Mouse (Mus musculus): ENCODE results near the gene Cadps2. TPM values are rescaled to one million over a fixed set of nuclear protein-coding genes. Genes with fewer than 3 reads are reported as not detected.

Cadps2 gene
- total and polyA plus RNA-seq, 3 experiments = not detected

DNA sequence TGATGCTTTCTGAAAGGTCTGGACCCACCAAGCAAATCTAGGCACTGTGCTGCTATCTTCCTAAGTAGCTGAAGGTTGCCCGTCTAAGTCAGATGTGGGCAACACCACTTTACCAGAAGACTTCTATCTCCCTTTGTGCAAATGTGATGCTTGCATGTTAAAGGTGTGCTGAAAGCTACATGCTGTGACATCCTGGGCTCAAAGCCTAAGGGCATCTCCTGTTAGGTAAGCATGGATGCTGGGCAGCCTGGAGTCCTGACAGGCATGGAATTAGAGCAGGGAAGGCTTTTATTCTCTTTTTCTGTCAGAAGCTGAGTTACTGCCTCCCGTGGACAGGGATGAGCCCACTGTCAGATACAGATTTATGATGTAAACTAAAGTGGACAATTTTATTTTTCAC, 348.8 kb downstream of the Cadps2 start:
- Histone ChIP-seq H3K4me3 (replicated peaks in 1 of 3; ENCODE audit: low read depth in 2 of 3, low read length in 2 of 3, poor library complexity in 1 of 3) (no peak overlapping the region), H3K79me2 (replicated peaks; ENCODE audit: control insufficient read depth, extremely low read depth, insufficient read depth, poor library complexity, severe bottlenecking) (no peaks in the 10 kb centered on the region), H3K9me3 (replicated peaks; ENCODE audit: low read length) (no peaks in the 10 kb centered on the region), H3K36me3 (replicated peaks in 1 of 2; ENCODE audit: control insufficient read depth in 1 of 2, insufficient read depth in 1 of 2, low read length in 1 of 2) (no peaks in the 10 kb centered on the region), H3K9ac (ENCODE audit: insufficient read depth, low read depth) (no peak overlapping the region), H3K27me3 (replicated peaks) (no peaks in the 10 kb centered on the region), H3K4me1 (ENCODE audit: control insufficient read depth in 1 of 2, insufficient read depth in 2 of 2) (no peaks in the 10 kb centered on the region), H3K4me2 (ENCODE audit: insufficient read depth, low read depth, poor library complexity, severe bottlenecking) (no peak overlapping the region), H3K27ac (ENCODE audit: insufficient read depth, low read depth) (no peak overlapping the region)
- dilution Hi-C loops (cut with MboI; ENCODE audit: extremely low pct_ligation_motif_present, extremely low pct_unique_long_range_greater_than_20kb, low sequenced_read_pairs) (no loop called here), in situ Hi-C loops (cut with MboI; ENCODE audit: low pct_ligation_motif_present, low pct_unique_long_range_greater_than_20kb, low sequenced_read_pairs) (no loop called here)
- no peak for DNase-seq (ENCODE audit: extremely low read depth)
- TF ChIP-seq CHD2 (IDR thresholded peaks at IDR 0.05; ENCODE audit: low read length) = no peak
- TF ChIP-seq EP300 (IDR thresholded peaks at IDR 0.05; ENCODE audit: low read length) = no peak
- TF ChIP-seq NRF1 (IDR thresholded peaks at IDR 0.05; ENCODE audit: low read depth, low read length) = no peak
- TF ChIP-seq MAX (IDR thresholded peaks at IDR 0.05; ENCODE audit: low read length) = no peak
- TF ChIP-seq MAZ (IDR thresholded peaks at IDR 0.05; ENCODE audit: low read depth, low read length) = no peak
- TF ChIP-seq E2F4 (IDR thresholded peaks at IDR 0.05; ENCODE audit: insufficient replicate concordance, low read depth, low read length) = no peak
- TF ChIP-seq ZNF384 (IDR thresholded peaks at IDR 0.05; ENCODE audit: low read depth, low read length) = no peak

DNA sequence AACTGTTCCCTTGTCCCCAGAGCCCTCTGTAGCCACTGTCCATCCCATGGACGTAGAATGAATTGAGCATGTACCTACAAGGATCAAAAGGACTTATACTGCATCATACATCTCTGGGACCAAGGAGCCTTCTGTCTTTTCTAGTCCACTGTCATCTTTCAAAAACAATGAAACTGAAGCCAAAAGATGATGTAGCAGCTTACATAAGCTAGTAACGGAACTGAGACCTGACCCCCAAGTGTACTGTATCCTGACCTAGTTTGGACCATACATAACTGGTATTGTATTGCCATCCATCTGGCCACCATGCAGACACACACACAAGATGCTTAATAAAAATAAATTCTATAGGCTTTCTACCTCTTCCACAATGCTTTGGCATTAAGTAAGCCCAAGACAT, 350.2 kb downstream of the Cadps2 start:
- Histone ChIP-seq H3K9ac (ENCODE audit: insufficient read depth, low read depth) (no peak overlapping the region), H3K4me3 (replicated peaks in 1 of 3; ENCODE audit: low read depth in 2 of 3, low read length in 2 of 3, poor library complexity in 1 of 3) (no peak overlapping the region), H3K79me2 (replicated peaks; ENCODE audit: control insufficient read depth, extremely low read depth, insufficient read depth, poor library complexity, severe bottlenecking) (no peaks in the 10 kb centered on the region), H3K4me2 (ENCODE audit: insufficient read depth, low read depth, poor library complexity, severe bottlenecking) (no peak overlapping the region), H3K9me3 (replicated peaks; ENCODE audit: low read length) (no peaks in the 10 kb centered on the region), H3K27me3 (replicated peaks) (no peaks in the 10 kb centered on the region), H3K27ac (ENCODE audit: insufficient read depth, low read depth) (no peak overlapping the region), H3K36me3 (replicated peaks in 1 of 2; ENCODE audit: control insufficient read depth in 1 of 2, insufficient read depth in 1 of 2, low read length in 1 of 2) (no peaks in the 10 kb centered on the region), H3K4me1 (ENCODE audit: control insufficient read depth in 1 of 2, insufficient read depth in 2 of 2) (no peaks in the 10 kb centered on the region)
- in situ Hi-C loops (cut with MboI; ENCODE audit: low pct_ligation_motif_present, low pct_unique_long_range_greater_than_20kb, low sequenced_read_pairs) = no loop called here
- DNase-seq (ENCODE audit: extremely low read depth) = no peak
- dilution Hi-C loops (cut with MboI; ENCODE audit: extremely low pct_ligation_motif_present, extremely low pct_unique_long_range_greater_than_20kb, low sequenced_read_pairs) = no loop called here
- TF ChIP-seq BHLHE40 (IDR thresholded peaks at IDR 0.05; ENCODE audit: low read depth, low read length) = no peak
- no peak for TF ChIP-seq E2F4 (IDR thresholded peaks at IDR 0.05; ENCODE audit: insufficient replicate concordance, low read depth, low read length)
- TF ChIP-seq RAD21 (IDR thresholded peaks at IDR 0.05; ENCODE audit: low read depth, low read length) = no peak
- TF ChIP-seq POLR2AphosphoS2 (IDR thresholded peaks at IDR 0.05; ENCODE audit: low read depth, low read length) = no peak
- TF ChIP-seq MYC (IDR thresholded peaks at IDR 0.05; ENCODE audit: low read depth, low read length) = no peak
- no peak for TF ChIP-seq KAT2A (IDR thresholded peaks at IDR 0.05; ENCODE audit: insufficient replicate concordance, low read length)
- no peak for TF ChIP-seq IRF4 (IDR thresholded peaks at IDR 0.05; ENCODE audit: low read depth, low read length)
- no peak for TF ChIP-seq MAFK (IDR thresholded peaks at IDR 0.05; ENCODE audit: insufficient replicate concordance, low read length)
- TF ChIP-seq TCF12 (IDR thresholded peaks at IDR 0.05; ENCODE audit: low read depth, low read length) = no peak
- TF ChIP-seq ZNF384 (IDR thresholded peaks at IDR 0.05; ENCODE audit: low read depth, low read length) = no peak
- no peak for TF ChIP-seq NRF1 (IDR thresholded peaks at IDR 0.05; ENCODE audit: low read depth, low read length)
- TF ChIP-seq NELFE (IDR thresholded peaks at IDR 0.05; ENCODE audit: low read depth, low read length) = no peak
- TF ChIP-seq SIN3A (IDR thresholded peaks at IDR 0.05; ENCODE audit: low read length) = no peak
- TF ChIP-seq MAZ (IDR thresholded peaks at IDR 0.05; ENCODE audit: low read depth, low read length) = no peak
- no peak for TF ChIP-seq POLR2A (IDR thresholded peaks at IDR 0.05; ENCODE audit: low read depth, low read length)
- TF ChIP-seq ETS1 (conservative IDR thresholded peaks at IDR 0.05; ENCODE audit: low read depth, low read length) = no peak

Data from CH12.LX (cell line).